Mouse (Mus musculus) MN1 (cell line): ENCODE data around the gene Ptprn2.

Experiments used
- DNase-seq: peaks from one replicate; pipeline ENCODE4 v3.0.0-alpha.2; 2016; ENCODE audit warnings: low spot score

Ptprn2 gene

DNA sequence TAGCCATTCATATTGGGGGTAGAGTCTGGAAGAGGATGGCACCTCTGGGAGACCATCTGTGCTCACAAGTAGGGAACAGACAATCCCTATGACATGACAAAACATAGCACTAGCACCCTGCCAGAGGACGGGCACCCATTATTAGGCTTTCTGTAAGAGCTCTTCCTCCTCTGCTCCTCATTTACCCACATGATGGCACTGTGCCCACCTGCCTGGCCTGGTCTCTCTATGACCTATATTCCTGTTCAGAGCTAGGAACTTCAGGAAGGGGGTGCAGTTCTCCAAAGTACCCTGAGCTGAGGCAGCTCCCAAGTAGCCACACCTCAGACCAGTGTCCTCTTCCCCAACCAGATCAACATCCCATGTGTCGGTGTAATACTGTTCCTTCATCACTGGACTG is 777.6 kb downstream of the Ptprn2 start:
- peak; percentile 9 for DNase-seq

DNA sequence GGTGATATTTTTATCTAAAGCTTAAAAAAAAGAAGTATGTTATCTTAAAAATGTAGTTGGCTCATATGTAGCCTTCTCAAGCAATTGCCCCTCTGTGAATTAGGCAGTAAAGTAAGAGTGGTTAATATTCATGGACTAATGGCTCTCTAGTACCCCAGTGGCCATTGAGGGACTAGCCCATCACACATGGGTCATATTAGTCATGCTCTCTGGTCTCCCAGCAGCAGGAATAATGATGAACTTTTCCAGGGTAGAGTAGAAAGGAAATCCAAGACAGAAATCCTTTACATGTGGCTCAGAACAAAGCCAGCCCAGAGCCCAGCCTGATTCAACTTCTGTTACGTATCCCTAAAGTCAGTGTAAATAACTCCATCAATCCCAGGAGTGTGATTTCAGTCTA is 779.7 kb downstream of the Ptprn2 start:
- DNase-seq: no peak

GRCm38 (mm10) chr12:117268543-117269172 is 783.1 kb downstream of the Ptprn2 start:
- no peak for DNase-seq

DNA sequence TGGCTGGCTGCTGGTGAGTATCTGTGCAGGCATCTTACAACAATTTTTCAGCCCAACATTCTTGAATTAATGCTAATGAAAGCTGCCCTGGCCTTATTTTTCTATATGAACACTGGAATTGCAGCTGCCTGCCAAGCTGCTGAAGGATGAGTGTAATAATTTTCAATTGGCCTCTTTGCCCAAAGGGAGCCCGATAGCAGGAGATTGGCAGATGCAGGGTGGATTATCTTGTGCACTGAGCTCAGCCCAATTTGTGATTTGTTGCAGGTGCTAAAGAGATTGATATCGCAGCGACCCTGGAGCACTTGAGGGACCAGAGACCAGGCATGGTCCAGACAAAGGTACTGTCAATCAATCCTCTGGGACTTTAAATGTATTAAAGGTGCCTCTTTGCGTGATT is 783.8 kb downstream of the Ptprn2 start:
- no peak for DNase-seq

GRCm38 (mm10) chr12:117270199-117270598 is 784.7 kb downstream of the Ptprn2 start:
- no peak for DNase-seq

DNA sequence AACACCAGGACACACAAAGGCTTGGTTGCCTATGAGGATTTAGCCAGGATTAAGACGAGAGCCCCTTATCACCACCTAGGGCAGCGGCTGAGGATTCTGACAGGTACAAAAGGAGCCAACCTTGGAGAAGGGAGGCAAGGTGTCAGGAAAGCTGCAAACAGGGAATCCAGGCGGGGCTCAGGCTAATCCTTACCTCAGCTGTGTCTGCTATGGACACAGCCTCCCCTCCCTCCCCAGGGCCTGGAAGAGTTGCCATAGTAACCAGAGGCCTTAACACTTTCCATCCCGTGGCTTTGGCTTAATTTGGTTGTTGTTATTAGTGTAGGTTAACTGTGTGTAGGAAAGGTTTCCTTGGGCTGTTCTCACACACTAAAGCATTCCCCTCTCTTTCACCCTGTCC is 787.6 kb downstream of the Ptprn2 start:
- no peak for DNase-seq

- no peak for DNase-seq
Observed at GRCm38 (mm10) chr12:117274576-117274975, 789.1 kb downstream of the Ptprn2 start.

DNA sequence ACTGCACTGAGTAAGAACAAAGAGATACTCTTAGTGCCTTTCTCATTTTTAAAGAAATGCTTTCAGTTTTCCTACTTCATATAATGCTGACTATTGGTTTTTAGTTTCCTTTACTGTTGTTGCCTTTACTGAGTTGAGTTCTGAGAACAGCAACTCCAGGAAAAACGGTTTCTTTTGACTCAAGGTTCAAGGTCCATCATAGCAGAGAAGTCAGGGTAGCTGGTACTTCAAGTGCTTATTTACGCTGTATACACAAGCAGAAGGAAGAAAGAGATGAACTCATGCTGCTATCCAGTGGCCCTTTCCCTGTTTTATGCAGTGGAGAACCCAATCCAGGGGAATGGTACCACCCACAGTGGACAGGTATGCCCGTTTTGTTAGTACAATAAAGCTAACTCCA is 795.3 kb downstream of the Ptprn2 start:
- DNase-seq: no peak

GRCm38 (mm10) chr12:117282659-117283058 is 797.1 kb downstream of the Ptprn2 start:
- DNase-seq: no peak

GRCm38 (mm10) chr12:117287456-117287855 is 801.9 kb downstream of the Ptprn2 start:
- DNase-seq: no peak

- DNase-seq: no peak
Observed at GRCm38 (mm10) chr12:117291943-117292342, 806.4 kb downstream of the Ptprn2 start.

DNA sequence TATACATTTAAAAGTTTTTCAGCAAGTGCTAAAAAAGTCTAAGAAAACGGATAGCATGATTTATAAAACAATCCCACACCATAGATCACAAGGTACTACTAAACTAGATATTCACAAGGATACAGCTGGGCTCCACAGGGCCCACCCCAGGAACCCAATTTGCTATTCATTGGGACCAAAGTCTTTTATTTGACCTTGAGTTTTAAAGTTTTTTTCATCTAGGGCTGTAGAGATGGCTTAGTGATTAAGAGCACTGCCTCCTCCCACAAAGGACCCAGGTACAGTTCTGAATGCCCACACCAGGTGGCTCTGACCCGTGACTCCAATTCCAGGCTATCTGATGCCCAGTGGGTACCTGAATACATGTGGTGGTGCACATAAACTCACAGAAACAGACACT is 811.3 kb downstream of the Ptprn2 start:
- no peak for DNase-seq

DNA sequence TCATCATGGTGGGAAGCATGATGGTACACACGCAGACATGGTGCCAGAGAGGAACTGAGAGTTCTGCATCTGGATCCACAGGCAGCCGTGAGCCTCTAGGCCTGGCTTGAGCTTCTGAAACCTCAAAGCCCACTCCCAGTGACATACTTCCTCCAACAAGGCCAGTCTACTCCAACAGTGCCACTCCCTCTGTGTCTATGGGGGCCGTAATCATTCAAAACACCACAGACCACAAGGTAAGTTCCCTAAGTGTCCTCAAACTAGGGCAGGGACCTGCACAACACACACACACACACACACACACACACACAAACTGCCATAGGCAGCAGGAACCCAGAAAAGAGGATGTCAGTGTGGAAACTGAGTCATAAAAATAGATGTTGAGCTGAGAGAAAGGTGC is 813.6 kb downstream of the Ptprn2 start:
- no peak for DNase-seq

- no peak for DNase-seq
Observed at GRCm38 (mm10) chr12:117304751-117305624, 819.5 kb downstream of the Ptprn2 start.

DNA sequence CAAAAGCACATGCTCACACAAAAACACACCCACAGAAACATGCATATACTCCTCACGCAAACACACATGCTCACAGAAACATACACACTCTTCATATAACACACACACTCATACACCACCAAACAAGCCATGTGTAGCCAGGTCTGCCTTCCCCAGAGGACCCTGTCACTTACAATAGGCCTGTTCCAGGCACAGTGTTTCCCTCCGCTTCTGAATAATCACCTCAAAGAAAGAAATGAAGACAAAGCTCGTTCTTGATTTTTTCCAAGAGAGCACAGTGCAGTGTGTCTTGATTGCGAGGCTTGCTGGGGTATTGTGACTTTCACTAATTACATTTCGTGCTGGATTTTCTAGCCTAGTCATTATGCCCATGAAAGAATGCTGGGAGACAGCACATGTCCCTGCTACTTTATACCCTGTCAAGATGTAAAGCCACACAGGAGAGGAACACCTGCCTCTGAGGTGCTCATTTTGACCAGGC is 820.1 kb downstream of the Ptprn2 start:
- DNase-seq: no peak

DNA sequence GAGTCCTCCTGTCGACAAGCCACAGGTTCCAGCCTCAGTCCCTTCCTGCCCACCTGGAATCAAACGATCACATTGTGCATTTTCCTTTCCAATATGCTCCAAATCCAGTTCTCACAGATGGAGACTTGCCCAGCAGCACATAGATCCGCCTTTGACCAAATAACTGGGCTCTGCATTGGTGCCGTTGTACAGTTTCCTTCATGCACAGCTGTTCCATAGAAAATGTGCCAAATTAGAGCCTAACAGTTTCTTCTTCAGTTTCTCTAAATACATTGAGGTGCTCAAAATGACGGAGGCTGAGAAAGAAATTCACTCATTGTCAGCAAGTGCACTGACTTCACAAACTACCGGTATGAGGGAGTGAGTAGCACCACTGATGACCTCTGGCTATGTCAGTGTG is 826.6 kb downstream of the Ptprn2 start:
- DNase-seq: no peak

DNA sequence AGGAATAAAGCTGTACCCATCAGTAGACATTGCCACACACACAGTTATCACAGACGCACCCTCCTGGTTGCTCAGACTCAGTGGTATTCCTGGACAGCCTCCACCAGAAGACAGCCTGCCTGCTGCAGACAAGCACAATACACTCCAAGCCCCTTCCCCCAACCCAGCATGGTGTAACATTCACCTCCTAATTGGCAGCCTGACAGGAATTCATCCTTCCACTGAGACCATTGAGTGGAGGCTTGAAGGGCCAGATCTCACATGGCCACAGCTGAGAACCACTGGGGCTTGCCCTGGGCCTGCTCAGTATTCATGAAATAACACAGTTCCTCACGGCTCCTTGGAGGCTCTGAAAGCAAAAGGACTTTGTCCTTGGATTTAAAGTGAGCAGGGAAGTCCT is 829.5 kb downstream of the Ptprn2 start:
- DNase-seq: no peak

- no peak for DNase-seq
Observed at GRCm38 (mm10) chr12:117315661-117316060, 830.1 kb downstream of the Ptprn2 start.

DNA sequence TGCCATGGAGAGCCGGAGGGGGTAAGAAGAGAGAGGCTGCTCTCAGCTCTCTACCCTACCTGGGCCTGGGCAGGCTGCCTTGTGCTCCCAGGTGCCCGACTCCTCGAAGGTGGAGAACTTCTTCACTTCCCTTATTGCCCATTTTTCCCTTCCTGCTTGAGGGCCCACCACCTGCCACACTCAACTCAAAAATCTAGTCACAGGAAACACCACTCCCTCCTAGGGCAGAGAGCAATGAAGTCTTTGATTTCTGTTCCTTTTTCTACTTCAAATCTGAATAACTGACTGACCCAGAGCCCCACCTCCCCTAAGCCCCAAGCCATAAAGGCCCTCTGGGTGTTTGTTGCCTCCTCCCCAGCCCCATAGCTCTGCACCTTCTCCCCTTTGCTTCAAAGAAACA is 832.7 kb downstream of the Ptprn2 start:
- DNase-seq: no peak

GRCm38 (mm10) chr12:117323017-117323416 is 837.5 kb downstream of the Ptprn2 start:
- DNase-seq: peak; percentile 7
